Mouse (Mus musculus): ENCODE results near the gene Acyp1. TPM values are rescaled to one million over a fixed set of nuclear protein-coding genes. Genes with fewer than 3 reads are reported as not detected.

Acyp1 gene
- polyA plus RNA-seq (2014; fragmentation: Nextera tagmentation; extraction: Ambion mirVana), result 68.6 and 70.6 TPM in 2 replicates

GRCm38 (mm10) chr12:85287809-85288485, at the start of gene Acyp1:
TSS of gene Acyp1 (minus strand) at chr12:85288438.
- WGBS (ENCODE audit: insufficient replicate concordance), result 8% methylated on average over 21 of the region's 21 CpGs
- Histone ChIP-seq H3K27ac (ENCODE audit: low read depth, low read length) (no peak within 1 kb of the TSS), H3K27me3 (ENCODE audit: control insufficient read depth, insufficient read depth, low read length) (peaks cover 5% of the 10 kb centered on the region), H3K4me1 (ENCODE audit: control insufficient read depth, insufficient read depth, low read length) (peaks cover 11% of the 10 kb centered on the region; the same call in 1 of the 2 replicates), H3K4me2 (peak within 1 kb of the TSS; percentile 87), H3K36me3 (ENCODE audit: control insufficient read depth, insufficient read depth, low read length) (no peaks in the 10 kb centered on the region), H3K9me3 (replicated peaks; ENCODE audit: control insufficient read depth, low read length) (no peaks in the 10 kb centered on the region), H3K9ac (ENCODE audit: low read depth, low read length) (peak within 1 kb of the TSS; percentile 76), H3K4me3 (ENCODE audit: low read depth, low read length) (peak within 1 kb of the TSS; percentile 58)
- peak; percentile 42; the same call in 1 of the 2 replicates for ATAC-seq (replicated peaks; ENCODE audit: insufficient number of reproducible peaks, low FRiP score, low TSS enrichment)

- peak overlapping the region; percentile 91 for H3K4me3 ChIP-seq (ENCODE audit: low read depth, low read length)
- no peaks in the 10 kb centered on the region for H3K27me3 ChIP-seq (ENCODE audit: control insufficient read depth, insufficient read depth, low read length)
- peak overlapping the region; percentile 77 for H3K4me2 ChIP-seq
- peaks cover 14% of the 10 kb centered on the region for H3K36me3 ChIP-seq (ENCODE audit: control insufficient read depth, insufficient read depth, low read length)
- H3K9ac ChIP-seq (ENCODE audit: low read depth, low read length), result no peak overlapping the region
- no peak overlapping the region for H3K27ac ChIP-seq (ENCODE audit: low read depth, low read length)
- no peaks in the 10 kb centered on the region for H3K9me3 ChIP-seq (replicated peaks; ENCODE audit: control insufficient read depth, low read length)
- ATAC-seq (replicated peaks; ENCODE audit: insufficient number of reproducible peaks, low FRiP score, low TSS enrichment), result no peak
- H3K4me1 ChIP-seq (ENCODE audit: control insufficient read depth, insufficient read depth, low read length), result peaks cover 19% of the 10 kb centered on the region
- WGBS (ENCODE audit: insufficient replicate concordance), result 67% methylated on average over 6 of the region's 6 CpGs
Measured at GRCm38 (mm10) chr12:85337567-85338311, 49.5 kb upstream of the Acyp1 start.

GRCm38 (mm10) chr12:85330153-85330552, 41.9 kb upstream of the Acyp1 start:
- no peak for ATAC-seq (replicated peaks; ENCODE audit: insufficient number of reproducible peaks, low FRiP score, low TSS enrichment)
- Histone ChIP-seq H3K4me3 (ENCODE audit: low read depth, low read length) (no peak overlapping the region), H3K4me2 (no peak overlapping the region), H3K27ac (ENCODE audit: low read depth, low read length) (no peak overlapping the region), H3K4me1 (ENCODE audit: control insufficient read depth, insufficient read depth, low read length) (no peaks in the 10 kb centered on the region), H3K27me3 (ENCODE audit: control insufficient read depth, insufficient read depth, low read length) (no peaks in the 10 kb centered on the region), H3K9me3 (replicated peaks; ENCODE audit: control insufficient read depth, low read length) (no peaks in the 10 kb centered on the region), H3K36me3 (ENCODE audit: control insufficient read depth, insufficient read depth, low read length) (peaks cover 26% of the 10 kb centered on the region), H3K9ac (ENCODE audit: low read depth, low read length) (no peak overlapping the region)
- 90% methylated on average over 7 of the region's 7 CpGs for WGBS (ENCODE audit: insufficient replicate concordance)

GRCm38 (mm10) chr12:85308651-85309050, 20.4 kb upstream of the Acyp1 start:
- no peak for ATAC-seq (replicated peaks; ENCODE audit: insufficient number of reproducible peaks, low FRiP score, low TSS enrichment)
- peaks cover 4% of the 10 kb centered on the region; the same call in 1 of the 2 replicates for H3K4me1 ChIP-seq (ENCODE audit: control insufficient read depth, insufficient read depth, low read length)
- H3K9me3 ChIP-seq (replicated peaks; ENCODE audit: control insufficient read depth, low read length), result no peaks in the 10 kb centered on the region
- no peak overlapping the region for H3K9ac ChIP-seq (ENCODE audit: low read depth, low read length)
- no peak overlapping the region for H3K4me2 ChIP-seq
- H3K27me3 ChIP-seq (ENCODE audit: control insufficient read depth, insufficient read depth, low read length), result no peaks in the 10 kb centered on the region
- H3K36me3 ChIP-seq (ENCODE audit: control insufficient read depth, insufficient read depth, low read length), result peaks cover 42% of the 10 kb centered on the region
- no peak overlapping the region for H3K4me3 ChIP-seq (ENCODE audit: low read depth, low read length)
- WGBS (ENCODE audit: insufficient replicate concordance), result 59% methylated on average over 3 of the region's 3 CpGs
- no peak overlapping the region for H3K27ac ChIP-seq (ENCODE audit: low read depth, low read length)

- Histone ChIP-seq H3K4me2 (peak overlapping the region; percentile 56), H3K36me3 (ENCODE audit: control insufficient read depth, insufficient read depth, low read length) (peaks cover 43% of the 10 kb centered on the region), H3K9ac (ENCODE audit: low read depth, low read length) (peak overlapping the region; percentile 59; the same call in 1 of the 2 replicates), H3K27ac (ENCODE audit: low read depth, low read length) (peak overlapping the region; percentile 50), H3K27me3 (ENCODE audit: control insufficient read depth, insufficient read depth, low read length) (no peaks in the 10 kb centered on the region), H3K4me3 (ENCODE audit: low read depth, low read length) (no peak overlapping the region), H3K9me3 (replicated peaks; ENCODE audit: control insufficient read depth, low read length) (no peaks in the 10 kb centered on the region), H3K4me1 (ENCODE audit: control insufficient read depth, insufficient read depth, low read length) (peaks cover 4% of the 10 kb centered on the region; the same call in 1 of the 2 replicates)
- ATAC-seq (replicated peaks; ENCODE audit: insufficient number of reproducible peaks, low FRiP score, low TSS enrichment), result no peak
- 42% methylated on average over 16 of the region's 16 CpGs for WGBS (ENCODE audit: insufficient replicate concordance)
Measured at GRCm38 (mm10) chr12:85305247-85305892, 17.1 kb upstream of the Acyp1 start.

DNA sequence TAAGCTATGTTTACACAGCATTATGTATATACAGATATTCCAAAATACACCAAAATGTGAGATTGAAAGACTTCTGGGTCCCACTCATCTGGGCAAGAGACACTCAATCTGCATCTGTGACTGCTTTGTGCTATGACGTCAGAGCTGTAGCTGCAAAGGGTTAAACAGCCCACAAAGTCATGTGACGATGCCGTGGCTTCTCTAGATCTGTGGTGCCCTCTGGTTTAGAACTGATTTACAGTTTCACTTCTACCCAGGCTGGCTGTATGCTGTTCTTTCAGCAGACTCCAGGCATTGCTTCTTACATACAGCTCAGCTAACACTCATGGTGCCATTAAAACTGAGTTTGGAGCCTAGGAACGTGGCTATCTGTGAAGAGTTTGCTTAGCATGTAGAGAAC, 16.5 kb upstream of the Acyp1 start:
- Histone ChIP-seq H3K4me1 (ENCODE audit: control insufficient read depth, insufficient read depth, low read length) (peaks cover 4% of the 10 kb centered on the region; the same call in 1 of the 2 replicates), H3K9ac (ENCODE audit: low read depth, low read length) (no peak overlapping the region), H3K27me3 (ENCODE audit: control insufficient read depth, insufficient read depth, low read length) (no peaks in the 10 kb centered on the region), H3K4me2 (no peak overlapping the region), H3K4me3 (ENCODE audit: low read depth, low read length) (no peak overlapping the region), H3K36me3 (ENCODE audit: control insufficient read depth, insufficient read depth, low read length) (peaks cover 43% of the 10 kb centered on the region), H3K27ac (ENCODE audit: low read depth, low read length) (no peak overlapping the region), H3K9me3 (replicated peaks; ENCODE audit: control insufficient read depth, low read length) (no peaks in the 10 kb centered on the region)
- no peak for ATAC-seq (replicated peaks; ENCODE audit: insufficient number of reproducible peaks, low FRiP score, low TSS enrichment)
- 77% methylated on average over 4 of the region's 4 CpGs for WGBS (ENCODE audit: insufficient replicate concordance)

DNA sequence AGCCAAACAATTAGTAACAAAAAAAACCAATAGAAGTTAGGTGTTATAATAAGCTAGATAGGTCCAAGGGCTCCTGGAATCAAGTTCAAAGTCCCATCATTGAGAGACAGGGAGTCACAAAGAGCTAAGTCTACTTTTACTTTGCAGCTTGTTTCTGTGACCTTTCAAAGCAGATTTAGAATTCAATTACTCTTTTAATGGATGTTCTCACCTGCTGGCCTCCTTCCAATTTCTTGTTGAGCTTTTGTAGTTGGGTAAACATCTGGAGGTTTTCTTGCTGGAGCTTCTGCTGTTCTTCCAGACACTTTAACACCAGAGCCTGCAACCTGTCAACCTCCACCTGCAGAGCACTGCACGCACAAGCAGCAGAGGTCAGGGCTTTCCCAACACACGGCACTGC, 15.0 kb upstream of the Acyp1 start:
- Histone ChIP-seq H3K9me3 (replicated peaks; ENCODE audit: control insufficient read depth, low read length) (no peaks in the 10 kb centered on the region), H3K4me3 (ENCODE audit: low read depth, low read length) (no peak overlapping the region), H3K9ac (ENCODE audit: low read depth, low read length) (no peak overlapping the region), H3K4me1 (ENCODE audit: control insufficient read depth, insufficient read depth, low read length) (peaks cover 4% of the 10 kb centered on the region; the same call in 1 of the 2 replicates), H3K36me3 (ENCODE audit: control insufficient read depth, insufficient read depth, low read length) (peaks cover 35% of the 10 kb centered on the region), H3K4me2 (no peak overlapping the region), H3K27ac (ENCODE audit: low read depth, low read length) (no peak overlapping the region), H3K27me3 (ENCODE audit: control insufficient read depth, insufficient read depth, low read length) (no peaks in the 10 kb centered on the region)
- WGBS (ENCODE audit: insufficient replicate concordance), result 64% methylated on average over 2 of the region's 2 CpGs
- ATAC-seq (replicated peaks; ENCODE audit: insufficient number of reproducible peaks, low FRiP score, low TSS enrichment), result no peak

DNA sequence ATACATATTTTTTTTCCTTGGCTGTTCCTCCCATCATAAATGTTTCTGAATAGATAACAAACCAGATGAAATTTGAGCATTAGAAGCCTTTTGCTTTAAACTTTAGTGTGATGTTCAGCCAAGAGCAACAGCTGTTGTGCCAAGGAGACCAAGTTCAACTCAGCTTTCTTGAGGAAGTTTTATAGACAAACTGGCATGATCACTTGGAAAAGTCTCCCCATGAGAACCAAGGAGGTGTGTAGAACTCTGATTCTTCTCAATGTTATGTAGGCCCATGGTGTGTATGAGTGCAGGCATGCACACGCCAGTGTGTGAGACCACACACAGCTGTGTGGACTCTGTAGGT, 10.6 kb upstream of the Acyp1 start:
- Histone ChIP-seq H3K27ac (ENCODE audit: low read depth, low read length) (no peak overlapping the region), H3K27me3 (ENCODE audit: control insufficient read depth, insufficient read depth, low read length) (no peaks in the 10 kb centered on the region), H3K9ac (ENCODE audit: low read depth, low read length) (no peak overlapping the region), H3K4me2 (no peak overlapping the region), H3K4me1 (ENCODE audit: control insufficient read depth, insufficient read depth, low read length) (no peaks in the 10 kb centered on the region), H3K4me3 (ENCODE audit: low read depth, low read length) (no peak overlapping the region), H3K36me3 (ENCODE audit: control insufficient read depth, insufficient read depth, low read length) (peaks cover 18% of the 10 kb centered on the region), H3K9me3 (replicated peaks; ENCODE audit: control insufficient read depth, low read length) (no peaks in the 10 kb centered on the region; the same call in 1 of the 2 replicates)
- no peak for ATAC-seq (replicated peaks; ENCODE audit: insufficient number of reproducible peaks, low FRiP score, low TSS enrichment)
- WGBS (ENCODE audit: insufficient replicate concordance), result 92% methylated on average over 1 of the region's 1 CpGs

All from heart, embryonic 11.5 days (tissue).